10 mouse cellular contexts compared by ENCODE assay signal in genomic region chr1:121249081-121249480, GRCm38 (mm10).
A peak's percentile ranks its signal among the peaks of the same experiment; 100 is the strongest.
DNase-seq lines count a peak whose midpoint lies in the region; ATAC-seq lines count a peak whose summit lies in the region.
"Had no signal": no experiment of that assay in that cellular context is flagged by ENCODE, and none has a peak within 500 bp of the region (broad histone marks: within the 10 kb centered on the region; RNA-seq: fewer than 3 reads in every experiment).

No protein-coding gene starts in this region.

- no peaks in the 10 kb centered on the region for H3K4me1 ChIP-seq in kidney, embryonic 16.5 days (ENCODE audit: insufficient read depth, low read length)
- H3K4me1 ChIP-seq: liver, embryonic 13.5 days had no signal

- no peak overlapping the region for H3K9ac ChIP-seq in kidney, embryonic 16.5 days (replicated peaks; ENCODE audit: low read length)
- H3K9ac ChIP-seq: liver, embryonic 13.5 days had no signal

- DNase-seq in kidney, postnatal 36 days, result peak; percentile 3 to 11
- peak; percentile 63 for DNase-seq in 416B (ENCODE audit: low read depth)
- DNase-seq in CD4-positive helper T cell, adult 2 months (ENCODE audit: low read depth, low spot score), result peak; percentile 6
- DNase-seq in embryo, embryonic 10.5 days (ENCODE audit: low spot score), result peak; percentile 37
- DNase-seq in natural killer cell, adult 2 months (ENCODE audit: low spot score in 2 of 2), result no peak
- DNase-seq in layer of hippocampus, adult 9-11 months, result no peak
- DNase-seq: adrenal gland, adult 8-10 months; heart, postnatal 36 days; liver, embryonic 13.5 days had no signal

- H3K9me3 ChIP-seq in kidney, embryonic 16.5 days (ENCODE audit: low read length), result no peaks in the 10 kb centered on the region
- H3K9me3 ChIP-seq: liver, embryonic 13.5 days had no signal

- no peaks in the 10 kb centered on the region for H3K36me3 ChIP-seq in kidney, embryonic 16.5 days (ENCODE audit: insufficient read depth, low read length)
- H3K36me3 ChIP-seq: liver, embryonic 13.5 days had no signal

- no peak overlapping the region for H3K4me2 ChIP-seq in kidney, embryonic 16.5 days (replicated peaks; ENCODE audit: low read depth, low read length)
- H3K4me2 ChIP-seq: liver, embryonic 13.5 days had no signal

- no peak overlapping the region for H3K27ac ChIP-seq in kidney, embryonic 16.5 days (ENCODE audit: low read length)
- H3K27ac ChIP-seq: liver, embryonic 13.5 days had no signal

- H3K27me3 ChIP-seq in kidney, embryonic 16.5 days (ENCODE audit: insufficient read depth, low read length), result no peaks in the 10 kb centered on the region
- H3K27me3 ChIP-seq: liver, embryonic 13.5 days had no signal

- WGBS in kidney, embryonic 16.5 days, result 65% methylated on average over 1 of the region's 1 CpGs

- H3K4me3 ChIP-seq in kidney, embryonic 16.5 days (ENCODE audit: low read length), result no peak overlapping the region
- H3K4me3 ChIP-seq: liver, embryonic 13.5 days had no signal

- ATAC-seq in kidney, embryonic 16.5 days (ENCODE audit: low FRiP score, low TSS enrichment), result no peak

Comparison
In these comparisons a context has a peak if more than half of its experiments do, and no peak if none do; other contexts are left out.
1. DNase-seq: peak in kidney, postnatal 36 days (2 of 2), 416B (single experiment), CD4-positive helper T cell, adult 2 months (single experiment) and embryo, embryonic 10.5 days (single experiment); none in natural killer cell, adult 2 months (0 of 2) and layer of hippocampus, adult 9-11 months (single experiment).